Mouse (Mus musculus): ENCODE results near the gene Hmg20a.

Gene Hmg20a

GRCm38 (mm10) chr9:56533916-56534315, 115.5 kb downstream of the Hmg20a start:
- no peak for DNase-seq (ENCODE audit: low spot score)

- DNase-seq (ENCODE audit: low spot score), result no peak
Observed at GRCm38 (mm10) chr9:56534727-56535126, 116.3 kb downstream of the Hmg20a start.

GRCm38 (mm10) chr9:56535361-56535760, 117.0 kb downstream of the Hmg20a start:
- DNase-seq (ENCODE audit: low spot score), result no peak

- DNase-seq (ENCODE audit: low spot score), result no peak
Observed at GRCm38 (mm10) chr9:56540051-56540450, 121.6 kb downstream of the Hmg20a start.

- DNase-seq (ENCODE audit: low spot score), result no peak
Observed at GRCm38 (mm10) chr9:56544687-56545475, 126.5 kb downstream of the Hmg20a start.
